Mouse (Mus musculus): ENCODE data around the gene Egfl8. TPM values are rescaled to one million over a fixed set of nuclear protein-coding genes. Genes with fewer than 3 reads are reported as not detected.

The Egfl8 gene
- polyA plus RNA-seq, 1 experiment from 2014 or later, result 3.1 TPM

- Histone ChIP-seq H3K27ac (replicated peaks; ENCODE audit: low read depth, low read length) (no peak overlapping the region), H3K9me3 (replicated peaks; ENCODE audit: control insufficient read depth, low read length) (no peaks in the 10 kb centered on the region), H3K9ac (replicated peaks; ENCODE audit: low read length) (no peak overlapping the region), H3K36me3 (replicated peaks; ENCODE audit: control insufficient read depth, insufficient read depth, low read depth, low read length) (no peaks in the 10 kb centered on the region), H3K4me1 (ENCODE audit: control insufficient read depth, insufficient read depth, low read length) (peaks cover 9% of the 10 kb centered on the region), H3K27me3 (ENCODE audit: control insufficient read depth, insufficient read depth, low read length) (peaks cover 5% of the 10 kb centered on the region), H3K4me3 (ENCODE audit: low read depth, low read length) (no peak overlapping the region), H3K4me2 (ENCODE audit: low read depth, low read length) (no peak overlapping the region)
- ATAC-seq (replicated peaks; ENCODE audit: insufficient number of reproducible peaks, low FRiP score, low TSS enrichment, low read depth) (no peak), DNase-seq (ENCODE audit: low spot score) (no peak)
- 95% methylated on average over 3 of the region's 3 CpGs for WGBS
Measured at GRCm38 (mm10) chr17:34624981-34625380, 9.2 kb upstream of the Egfl8 start.

- H3K36me3 ChIP-seq (replicated peaks; ENCODE audit: control insufficient read depth, insufficient read depth, low read depth, low read length), result no peaks in the 10 kb centered on the region
- H3K27me3 ChIP-seq (ENCODE audit: control insufficient read depth, insufficient read depth, low read length), result no peaks in the 10 kb centered on the region
- H3K9me3 ChIP-seq (replicated peaks; ENCODE audit: control insufficient read depth, low read length), result no peaks in the 10 kb centered on the region
- no peak overlapping the region for H3K4me3 ChIP-seq (ENCODE audit: low read depth, low read length)
- no peak for ATAC-seq (replicated peaks; ENCODE audit: insufficient number of reproducible peaks, low FRiP score, low TSS enrichment, low read depth)
- 80% methylated on average over 9 of the region's 9 CpGs for WGBS
- no peak for DNase-seq (ENCODE audit: low spot score)
- H3K27ac ChIP-seq (replicated peaks; ENCODE audit: low read depth, low read length), result no peak overlapping the region
- peaks cover 4% of the 10 kb centered on the region for H3K4me1 ChIP-seq (ENCODE audit: control insufficient read depth, insufficient read depth, low read length)
- H3K9ac ChIP-seq (replicated peaks; ENCODE audit: low read length), result no peak overlapping the region
- H3K4me2 ChIP-seq (ENCODE audit: low read depth, low read length), result no peak overlapping the region
Measured at GRCm38 (mm10) chr17:34623161-34623560, 7.4 kb upstream of the Egfl8 start.

DNA sequence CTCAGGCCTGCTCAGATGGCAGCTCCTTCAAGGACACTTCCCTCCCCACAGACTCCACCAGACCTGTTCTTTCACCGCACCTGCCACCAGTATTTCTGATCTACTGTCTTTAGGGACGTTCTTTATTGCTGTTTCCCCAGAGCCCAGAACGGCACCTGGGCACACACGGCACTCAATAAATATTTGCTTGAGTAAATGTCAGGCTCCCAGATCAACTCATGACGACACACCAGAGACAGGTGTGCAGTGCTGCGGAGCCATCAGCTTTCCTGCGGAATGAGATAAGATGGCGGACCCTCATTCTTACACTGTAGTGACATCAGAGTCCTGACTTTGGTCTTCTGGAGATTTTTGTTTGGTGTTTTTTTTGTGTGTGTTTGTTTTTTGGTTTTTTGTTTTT is 5.2 kb upstream of the Egfl8 start:
- no peaks in the 10 kb centered on the region for H3K27me3 ChIP-seq (ENCODE audit: control insufficient read depth, insufficient read depth, low read length)
- H3K4me1 ChIP-seq (ENCODE audit: control insufficient read depth, insufficient read depth, low read length), result no peaks in the 10 kb centered on the region
- no peak overlapping the region for H3K27ac ChIP-seq (replicated peaks; ENCODE audit: low read depth, low read length)
- H3K9me3 ChIP-seq (replicated peaks; ENCODE audit: control insufficient read depth, low read length), result no peaks in the 10 kb centered on the region
- H3K9ac ChIP-seq (replicated peaks; ENCODE audit: low read length), result no peak overlapping the region
- H3K4me3 ChIP-seq (ENCODE audit: low read depth, low read length), result no peak overlapping the region
- WGBS, result 90% methylated on average over 8 of the region's 8 CpGs
- DNase-seq (ENCODE audit: low spot score) (no peak), ATAC-seq (replicated peaks; ENCODE audit: insufficient number of reproducible peaks, low FRiP score, low TSS enrichment, low read depth) (no peak)
- H3K36me3 ChIP-seq (replicated peaks; ENCODE audit: control insufficient read depth, insufficient read depth, low read depth, low read length), result no peaks in the 10 kb centered on the region
- H3K4me2 ChIP-seq (ENCODE audit: low read depth, low read length), result no peak overlapping the region

DNA sequence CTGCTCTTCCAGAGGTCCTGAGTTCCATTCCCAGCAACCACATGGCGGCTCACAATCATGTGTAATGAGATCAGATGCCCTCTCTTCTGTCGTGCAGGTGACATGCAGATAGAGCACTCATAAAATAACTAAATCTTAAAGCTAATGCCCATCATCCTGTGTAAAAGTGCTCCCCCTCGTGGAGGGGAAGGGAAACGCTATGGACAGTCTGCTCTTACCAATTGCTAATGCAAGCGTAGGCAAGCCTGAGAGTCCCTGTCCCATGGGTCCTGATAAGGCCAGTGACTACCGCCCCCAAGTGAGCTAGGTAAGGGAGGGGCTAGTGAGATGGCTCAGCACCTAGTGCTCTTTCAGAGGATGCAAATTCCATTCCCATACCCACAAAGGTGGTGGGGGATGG is 3.2 kb upstream of the Egfl8 start:
- ATAC-seq (replicated peaks; ENCODE audit: insufficient number of reproducible peaks, low FRiP score, low TSS enrichment, low read depth), result no peak
- H3K36me3 ChIP-seq (replicated peaks; ENCODE audit: control insufficient read depth, insufficient read depth, low read depth, low read length), result no peaks in the 10 kb centered on the region
- WGBS, result 19% methylated on average over 6 of the region's 6 CpGs

DNA sequence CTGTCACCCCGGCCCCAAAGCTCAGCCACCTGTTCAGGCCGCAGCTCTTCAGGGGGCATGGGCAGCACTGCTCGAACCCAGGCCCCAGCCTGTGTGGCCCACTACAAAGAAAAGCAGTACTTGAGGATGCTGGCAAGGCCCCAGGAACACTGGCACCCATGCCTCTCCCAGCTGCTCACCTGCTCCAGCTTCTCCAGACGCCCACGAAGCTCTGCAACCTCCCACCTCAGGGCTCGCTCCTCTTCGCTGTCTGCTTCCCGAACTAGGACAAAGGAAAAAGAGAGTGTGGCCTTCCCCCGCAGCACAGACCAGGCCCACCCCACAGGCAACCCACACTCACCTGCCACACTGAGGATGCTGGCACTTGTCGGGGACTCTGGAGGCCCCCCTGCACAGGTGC is 1.9 kb downstream of the Egfl8 start:
- Histone ChIP-seq H3K9ac (replicated peaks; ENCODE audit: low read length) (no peak overlapping the region), H3K27me3 (ENCODE audit: control insufficient read depth, insufficient read depth, low read length) (no peaks in the 10 kb centered on the region), H3K4me1 (ENCODE audit: control insufficient read depth, insufficient read depth, low read length) (no peaks in the 10 kb centered on the region), H3K36me3 (replicated peaks; ENCODE audit: control insufficient read depth, insufficient read depth, low read depth, low read length) (peaks cover 9% of the 10 kb centered on the region), H3K9me3 (replicated peaks; ENCODE audit: control insufficient read depth, low read length) (no peaks in the 10 kb centered on the region), H3K27ac (replicated peaks; ENCODE audit: low read depth, low read length) (no peak overlapping the region), H3K4me2 (ENCODE audit: low read depth, low read length) (no peak overlapping the region), H3K4me3 (ENCODE audit: low read depth, low read length) (no peak overlapping the region)
- 91% methylated on average over 10 of the region's 10 CpGs for WGBS
- ATAC-seq (replicated peaks; ENCODE audit: insufficient number of reproducible peaks, low FRiP score, low TSS enrichment, low read depth) (no peak), DNase-seq (ENCODE audit: low spot score) (no peak)

More for the DNA sequence above, 3.2 kb upstream of the Egfl8 start:
- H3K27me3 ChIP-seq (ENCODE audit: control insufficient read depth, insufficient read depth, low read length), result no peaks in the 10 kb centered on the region
- no peak overlapping the region for H3K4me2 ChIP-seq (ENCODE audit: low read depth, low read length)
- no peaks in the 10 kb centered on the region for H3K4me1 ChIP-seq (ENCODE audit: control insufficient read depth, insufficient read depth, low read length)
- no peak overlapping the region for H3K4me3 ChIP-seq (ENCODE audit: low read depth, low read length)
- H3K9me3 ChIP-seq (replicated peaks; ENCODE audit: control insufficient read depth, low read length), result no peaks in the 10 kb centered on the region
- H3K27ac ChIP-seq (replicated peaks; ENCODE audit: low read depth, low read length), result no peak overlapping the region
- H3K9ac ChIP-seq (replicated peaks; ENCODE audit: low read length), result no peak overlapping the region
- DNase-seq (ENCODE audit: low spot score), result peak; percentile 79

DNA sequence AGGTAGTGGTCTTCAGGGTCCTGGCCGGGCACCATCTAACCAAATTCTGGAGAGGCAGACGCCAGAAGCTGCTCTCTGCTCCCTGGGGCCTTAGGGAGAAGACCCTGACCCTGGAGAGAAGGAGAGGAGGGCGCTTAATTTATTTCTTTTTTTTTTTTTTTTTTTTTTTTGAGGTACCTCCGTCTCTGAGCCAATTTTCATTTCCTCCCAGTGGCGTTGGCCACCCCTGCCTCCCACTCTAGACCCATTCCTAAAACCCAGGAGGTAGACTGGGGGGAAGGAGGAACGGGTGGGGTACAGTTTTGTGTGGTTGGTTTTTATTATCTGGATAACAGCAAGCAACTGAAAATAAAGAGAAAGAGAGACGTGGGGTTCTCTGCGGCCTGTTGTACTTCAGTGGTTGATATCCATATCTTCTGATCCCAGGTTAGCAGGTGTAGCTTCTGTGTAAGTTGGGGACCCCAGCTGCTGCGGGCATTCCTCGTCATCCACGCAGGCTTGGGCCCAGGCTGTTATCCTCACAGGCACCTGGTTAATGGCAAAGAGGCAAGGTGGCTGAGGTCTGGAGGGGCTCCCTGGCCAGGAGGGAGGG is 2.6 kb downstream of the Egfl8 start:
- H3K27me3 ChIP-seq (ENCODE audit: control insufficient read depth, insufficient read depth, low read length), result no peaks in the 10 kb centered on the region
- WGBS, result 83% methylated on average over 11 of the region's 11 CpGs
- H3K4me3 ChIP-seq (ENCODE audit: low read depth, low read length), result no peak overlapping the region
- ATAC-seq (replicated peaks; ENCODE audit: insufficient number of reproducible peaks, low FRiP score, low TSS enrichment, low read depth) (no peak), DNase-seq (ENCODE audit: low spot score) (no peak)
- H3K36me3 ChIP-seq (replicated peaks; ENCODE audit: control insufficient read depth, insufficient read depth, low read depth, low read length), result peaks cover 9% of the 10 kb centered on the region
- H3K4me1 ChIP-seq (ENCODE audit: control insufficient read depth, insufficient read depth, low read length), result no peaks in the 10 kb centered on the region
- no peak overlapping the region for H3K4me2 ChIP-seq (ENCODE audit: low read depth, low read length)
- no peak overlapping the region for H3K9ac ChIP-seq (replicated peaks; ENCODE audit: low read length)
- no peak overlapping the region for H3K27ac ChIP-seq (replicated peaks; ENCODE audit: low read depth, low read length)
- H3K9me3 ChIP-seq (replicated peaks; ENCODE audit: control insufficient read depth, low read length), result no peaks in the 10 kb centered on the region

DNA sequence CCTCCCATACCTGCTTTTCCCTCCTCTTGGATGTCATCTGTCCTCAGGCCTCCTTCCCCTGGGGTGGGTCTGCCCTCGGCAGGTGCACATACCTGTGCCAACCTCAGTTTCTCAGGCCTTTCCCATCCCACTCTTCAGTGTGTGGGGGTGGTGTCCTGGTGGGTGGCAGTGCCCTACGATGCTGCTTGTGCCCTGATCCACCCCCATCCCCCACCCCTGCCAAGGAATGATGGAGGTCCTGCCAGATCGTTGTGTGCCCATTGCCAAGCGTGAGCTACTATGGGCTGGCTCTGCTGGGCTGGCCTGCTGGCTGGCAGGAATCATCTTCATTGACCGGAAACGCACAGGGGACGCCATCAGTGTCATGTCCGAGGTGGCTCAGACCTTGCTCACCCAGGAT is 4.7 kb downstream of the Egfl8 start:
- no peak for ATAC-seq (replicated peaks; ENCODE audit: insufficient number of reproducible peaks, low FRiP score, low TSS enrichment, low read depth)
- Histone ChIP-seq H3K4me3 (ENCODE audit: low read depth, low read length) (no peak overlapping the region), H3K27ac (replicated peaks; ENCODE audit: low read depth, low read length) (no peak overlapping the region), H3K9ac (replicated peaks; ENCODE audit: low read length) (no peak overlapping the region), H3K4me1 (ENCODE audit: control insufficient read depth, insufficient read depth, low read length) (peaks cover 4% of the 10 kb centered on the region), H3K9me3 (replicated peaks; ENCODE audit: control insufficient read depth, low read length) (no peaks in the 10 kb centered on the region), H3K4me2 (ENCODE audit: low read depth, low read length) (no peak overlapping the region), H3K27me3 (ENCODE audit: control insufficient read depth, insufficient read depth, low read length) (no peaks in the 10 kb centered on the region), H3K36me3 (replicated peaks; ENCODE audit: control insufficient read depth, insufficient read depth, low read depth, low read length) (peaks cover 9% of the 10 kb centered on the region)
- DNase-seq (ENCODE audit: low spot score), result no peak
- WGBS, result 90% methylated on average over 8 of the region's 8 CpGs

DNA sequence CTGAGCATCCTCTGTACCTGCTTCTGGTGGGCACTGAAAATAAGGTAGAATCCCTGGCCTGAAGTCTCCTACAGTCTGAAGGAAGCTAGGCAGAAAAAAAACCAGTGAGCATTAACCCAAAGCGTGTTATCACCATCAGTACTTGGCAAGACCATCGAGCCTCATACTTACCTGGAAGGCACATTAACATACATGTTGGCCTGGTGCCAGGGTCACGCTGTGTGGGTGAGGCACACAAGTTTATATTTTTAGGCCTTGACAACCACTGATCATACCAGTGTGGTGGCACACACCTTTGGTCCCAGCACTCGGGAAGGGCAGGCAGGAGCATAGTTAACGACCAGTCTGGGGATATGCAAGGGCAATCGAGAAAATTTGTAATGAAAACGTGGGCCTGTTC is 7.8 kb downstream of the Egfl8 start:
- Histone ChIP-seq H3K36me3 (replicated peaks; ENCODE audit: control insufficient read depth, insufficient read depth, low read depth, low read length) (peaks cover 9% of the 10 kb centered on the region), H3K4me2 (ENCODE audit: low read depth, low read length) (no peak overlapping the region)
- 91% methylated on average over 7 of the region's 7 CpGs for WGBS

More for the DNA sequence above, 7.8 kb downstream of the Egfl8 start:
- Histone ChIP-seq H3K27me3 (ENCODE audit: control insufficient read depth, insufficient read depth, low read length) (no peaks in the 10 kb centered on the region), H3K27ac (replicated peaks; ENCODE audit: low read depth, low read length) (no peak overlapping the region), H3K9me3 (replicated peaks; ENCODE audit: control insufficient read depth, low read length) (no peaks in the 10 kb centered on the region), H3K4me1 (ENCODE audit: control insufficient read depth, insufficient read depth, low read length) (peaks cover 4% of the 10 kb centered on the region), H3K9ac (replicated peaks; ENCODE audit: low read length) (no peak overlapping the region), H3K4me3 (ENCODE audit: low read depth, low read length) (no peak overlapping the region)
- DNase-seq (ENCODE audit: low spot score), result no peak
- ATAC-seq (replicated peaks; ENCODE audit: insufficient number of reproducible peaks, low FRiP score, low TSS enrichment, low read depth), result no peak
